Mouse (Mus musculus) gastrocnemius, postnatal 10 days (tissue): ENCODE data around the gene Neurl1a. TPM values are rescaled to one million over a fixed set of nuclear protein-coding genes. Genes with fewer than 3 reads are reported as not detected.

Experiments
- DNase-seq: peaks from one replicate; pipeline ENCODE4 v3.0.0; 2021; ENCODE audit warnings: mixed read lengths
- total RNA-seq, 2 experiments: library from RNA; stranded (reverse); gene quantifications; 2 replicates each; pipeline ENCODE4 v1.2.3; 2021

The Neurl1a gene
- total RNA-seq, 2 experiments from 2014 or later, result 49.9 to 64.5 TPM

GRCm38 (mm10) chr19:47212401-47212800 lies 33.8 kb downstream of the Neurl1a start:
- DNase-seq, result no peak

- no peak for DNase-seq
These were observed 34.9 kb downstream of the Neurl1a start for GRCm38 (mm10) chr19:47213470-47213869.

- no peak for DNase-seq
These were observed 38.1 kb downstream of the Neurl1a start for GRCm38 (mm10) chr19:47216766-47217165.

- DNase-seq, result no peak
These were observed 41.0 kb downstream of the Neurl1a start for GRCm38 (mm10) chr19:47219622-47220021.

GRCm38 (mm10) chr19:47220232-47220631 lies 41.6 kb downstream of the Neurl1a start:
- no peak for DNase-seq

- no peak for DNase-seq
These were observed 42.4 kb downstream of the Neurl1a start for GRCm38 (mm10) chr19:47221006-47221405.

GRCm38 (mm10) chr19:47221500-47222153 lies 43.0 kb downstream of the Neurl1a start:
- DNase-seq, result no peak

- DNase-seq, result peak; percentile 76
These were observed 43.7 kb downstream of the Neurl1a start for GRCm38 (mm10) chr19:47222154-47222840.

GRCm38 (mm10) chr19:47222841-47223557 lies 44.4 kb downstream of the Neurl1a start:
- DNase-seq, result no peak

- no peak for DNase-seq
These were observed 46.1 kb downstream of the Neurl1a start for GRCm38 (mm10) chr19:47224743-47225142.

GRCm38 (mm10) chr19:47225791-47226190 lies 47.2 kb downstream of the Neurl1a start:
- no peak for DNase-seq

GRCm38 (mm10) chr19:47228725-47229252 lies 50.2 kb downstream of the Neurl1a start:
- DNase-seq, result peak; percentile 73

- DNase-seq, result peak; percentile 32
These were observed 50.8 kb downstream of the Neurl1a start for GRCm38 (mm10) chr19:47229461-47229860.

- peak; percentile 34 for DNase-seq
These were observed 51.5 kb downstream of the Neurl1a start for GRCm38 (mm10) chr19:47230082-47230481.

- no peak for DNase-seq
These were observed 52.1 kb downstream of the Neurl1a start for GRCm38 (mm10) chr19:47230682-47231081.

GRCm38 (mm10) chr19:47231389-47231788 lies 52.8 kb downstream of the Neurl1a start:
- no peak for DNase-seq

GRCm38 (mm10) chr19:47232077-47232865 lies 53.7 kb downstream of the Neurl1a start:
- DNase-seq, result peak; percentile 3

- no peak for DNase-seq
These were observed 54.5 kb downstream of the Neurl1a start for GRCm38 (mm10) chr19:47233087-47233486.

- no peak for DNase-seq
These were observed 61.5 kb downstream of the Neurl1a start for GRCm38 (mm10) chr19:47240076-47240475.

GRCm38 (mm10) chr19:47240957-47241356 lies 62.3 kb downstream of the Neurl1a start:
- no peak for DNase-seq

GRCm38 (mm10) chr19:47242227-47242626 lies 63.6 kb downstream of the Neurl1a start:
- DNase-seq, result no peak

GRCm38 (mm10) chr19:47245512-47245911 lies 66.9 kb downstream of the Neurl1a start:
- no peak for DNase-seq
